Mouse (Mus musculus): ENCODE measurements at regions not wholly inside any gene's neighbourhood (a gene's known extent, or its start where the extent isn't known, plus 50 kb on each side); places are given as distances from the start of the nearest gene placed in this dataset.

GRCm38 (mm10) chr8:92427801-92428200 lies 70.4 kb downstream of the Irx5 start:
- peak; percentile 42 to 49 for DNase-seq (ENCODE audit: low spot score in 2 of 2)

GRCm38 (mm10) chr8:92437075-92437663 lies 79.7 kb downstream of the Irx5 start:
- no peak for DNase-seq (ENCODE audit: low spot score in 2 of 2)

DNA sequence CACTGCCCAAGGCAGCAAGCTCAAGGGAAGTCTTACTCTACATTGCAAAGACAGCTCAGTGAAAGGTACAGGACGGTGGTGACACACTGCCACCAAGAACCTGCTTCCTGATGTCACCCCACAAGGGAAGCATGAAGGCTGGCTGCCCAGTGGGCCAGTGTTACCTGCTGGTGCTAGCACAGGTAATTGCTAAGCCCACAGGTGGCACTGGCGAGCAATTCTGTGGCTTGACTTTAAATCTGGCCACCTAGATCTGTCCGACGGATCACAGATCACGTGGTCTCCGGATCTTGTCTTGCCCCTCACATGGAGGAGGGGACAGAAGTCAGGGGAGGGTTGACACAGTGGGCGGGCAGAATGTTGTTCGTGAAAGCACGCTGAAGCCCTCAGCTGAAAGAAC lies 80.9 kb downstream of the Irx5 start:
- no peak for DNase-seq (ENCODE audit: low spot score in 2 of 2)

DNA sequence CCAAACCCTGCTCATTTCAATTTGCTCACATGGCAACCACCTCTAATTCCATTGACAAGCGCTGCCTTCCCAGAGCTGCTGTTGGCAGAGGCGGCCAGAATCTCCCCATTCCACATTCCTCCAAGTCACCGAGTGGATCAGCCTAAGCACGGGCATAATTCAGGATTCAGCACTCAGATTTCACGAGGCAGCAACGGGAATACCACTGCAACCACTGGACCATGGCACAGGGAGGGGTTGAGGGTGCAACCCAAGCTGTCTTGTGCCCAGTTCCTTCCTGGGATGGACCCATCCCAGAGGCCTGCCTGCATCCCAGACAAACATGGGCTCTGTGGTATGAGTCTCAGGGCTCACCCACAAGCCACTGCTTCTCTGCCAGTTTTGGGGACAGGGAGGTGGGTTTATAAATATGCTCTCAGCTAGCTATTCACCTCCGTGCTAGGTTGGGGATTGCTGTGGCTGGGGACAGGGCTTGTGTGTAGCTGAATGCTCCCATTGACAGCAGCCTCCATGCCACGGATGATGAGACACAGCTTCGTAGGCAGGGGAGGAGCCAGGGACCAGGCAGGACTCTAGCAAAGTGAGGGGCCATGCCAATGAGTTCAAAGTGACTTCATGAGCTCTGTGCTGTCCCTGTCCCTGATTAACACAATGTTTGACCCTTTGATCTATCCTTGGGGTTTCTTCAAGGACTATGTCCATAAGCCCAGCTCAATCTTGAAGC lies 82.5 kb downstream of the Irx5 start:
- DNase-seq (ENCODE audit: low spot score in 2 of 2) = no peak

- no peak for DNase-seq (ENCODE audit: low spot score in 2 of 2)
Observed at GRCm38 (mm10) chr8:92442086-92442485, 84.7 kb downstream of the Irx5 start.

DNA sequence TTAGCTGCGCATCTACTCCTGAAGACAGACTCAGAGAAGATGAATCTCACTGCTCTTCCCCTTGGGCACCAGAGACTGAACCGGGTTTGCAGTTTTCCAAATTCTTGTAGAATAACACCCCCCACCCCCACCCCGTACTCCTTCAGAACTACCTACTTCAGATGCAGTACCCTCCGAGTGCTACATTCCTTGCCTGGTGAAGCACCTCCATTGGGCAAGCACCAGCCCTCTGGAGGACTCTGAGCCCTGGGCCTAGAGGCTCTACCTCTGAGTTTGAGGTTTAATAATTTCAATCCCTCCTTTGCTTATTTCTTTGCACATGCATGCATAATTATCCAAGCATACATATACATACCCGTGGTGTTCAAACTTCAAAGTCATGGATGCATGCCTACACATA lies 101.9 kb downstream of the Irx5 start:
- no peak for DNase-seq (ENCODE audit: low spot score in 2 of 2)

- DNase-seq (ENCODE audit: low spot score in 2 of 2) = peak; percentile 22 to 32
Observed at GRCm38 (mm10) chr8:92460129-92460953, 102.9 kb downstream of the Irx5 start.

GRCm38 (mm10) chr8:92469141-92470000 lies 111.9 kb downstream of the Irx5 start:
- DNase-seq (ENCODE audit: low spot score in 2 of 2) = no peak

GRCm38 (mm10) chr8:92472257-92472656 lies 114.8 kb downstream of the Irx5 start:
- DNase-seq (ENCODE audit: low spot score in 2 of 2) = no peak

DNA sequence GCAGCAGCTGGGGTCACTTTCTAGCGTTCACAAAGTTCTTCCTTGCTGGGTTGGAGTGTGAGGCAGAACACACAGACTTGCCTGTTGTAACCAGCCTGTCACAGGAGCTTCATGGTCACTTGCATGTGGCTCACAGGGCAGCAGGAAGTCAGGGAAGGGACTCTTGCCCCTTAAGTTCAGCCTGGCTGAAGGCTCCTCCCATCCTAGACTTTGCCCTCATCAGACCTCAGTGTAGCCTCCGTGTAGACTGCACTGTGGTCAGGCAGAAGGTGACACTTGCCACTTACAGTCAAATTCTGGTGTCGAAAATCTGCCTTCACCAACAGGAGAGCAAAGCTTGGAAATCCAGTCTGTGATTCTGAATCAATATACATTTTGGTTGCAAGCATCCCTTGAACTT lies 115.4 kb downstream of the Irx5 start:
- DNase-seq (ENCODE audit: low spot score in 2 of 2) = no peak

DNA sequence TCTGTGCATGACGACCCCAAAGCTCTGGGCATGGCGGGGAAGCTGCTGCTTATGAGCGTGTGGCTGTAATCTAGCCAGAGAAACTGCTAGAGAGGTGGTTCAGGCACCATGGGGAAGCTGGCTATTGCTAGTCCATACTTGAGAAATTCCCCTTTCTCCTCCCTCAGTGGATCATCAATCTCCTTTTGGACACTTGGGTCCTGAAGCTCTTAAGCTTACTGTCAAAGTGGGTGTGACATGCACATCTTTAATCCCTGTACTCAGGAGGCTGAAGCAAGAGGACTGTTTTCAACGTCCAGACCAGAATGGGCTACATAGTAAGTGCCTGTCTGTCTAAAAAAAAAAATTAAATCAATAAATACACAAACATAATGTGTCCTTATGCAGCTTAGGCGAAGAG lies 125.0 kb downstream of the Irx5 start:
- DNase-seq (ENCODE audit: low spot score in 2 of 2) = no peak

- DNase-seq (ENCODE audit: low spot score in 2 of 2) = no peak
Observed at GRCm38 (mm10) chr8:92483055-92483765, 125.8 kb downstream of the Irx5 start.

GRCm38 (mm10) chr8:92488526-92489159 lies 131.2 kb downstream of the Irx5 start:
- DNase-seq (ENCODE audit: low spot score in 2 of 2) = no peak

DNA sequence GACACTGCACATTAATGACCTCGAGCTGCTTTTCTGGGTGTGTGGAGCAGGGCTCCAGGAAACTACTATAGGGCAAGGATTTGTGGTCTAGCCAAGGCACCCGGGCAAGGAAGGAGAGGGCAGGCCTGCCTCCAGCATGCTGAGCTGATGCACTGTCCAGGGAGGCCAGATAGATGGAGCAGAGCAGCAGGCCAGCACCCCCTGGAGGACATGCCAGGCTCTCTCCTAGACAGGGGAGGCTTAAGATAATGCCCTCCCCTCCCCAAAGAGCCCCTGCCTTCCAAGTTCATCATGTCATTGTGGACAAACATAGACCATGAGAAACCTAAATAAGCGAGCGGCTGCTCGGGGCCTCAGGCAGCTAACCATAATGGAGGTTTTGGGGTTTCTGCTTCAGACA lies 134.1 kb downstream of the Irx5 start:
- DNase-seq (ENCODE audit: low spot score in 2 of 2) = no peak

- DNase-seq (ENCODE audit: low spot score in 2 of 2) = no peak
Observed at GRCm38 (mm10) chr8:92493403-92493802, 136.0 kb downstream of the Irx5 start.

DNA sequence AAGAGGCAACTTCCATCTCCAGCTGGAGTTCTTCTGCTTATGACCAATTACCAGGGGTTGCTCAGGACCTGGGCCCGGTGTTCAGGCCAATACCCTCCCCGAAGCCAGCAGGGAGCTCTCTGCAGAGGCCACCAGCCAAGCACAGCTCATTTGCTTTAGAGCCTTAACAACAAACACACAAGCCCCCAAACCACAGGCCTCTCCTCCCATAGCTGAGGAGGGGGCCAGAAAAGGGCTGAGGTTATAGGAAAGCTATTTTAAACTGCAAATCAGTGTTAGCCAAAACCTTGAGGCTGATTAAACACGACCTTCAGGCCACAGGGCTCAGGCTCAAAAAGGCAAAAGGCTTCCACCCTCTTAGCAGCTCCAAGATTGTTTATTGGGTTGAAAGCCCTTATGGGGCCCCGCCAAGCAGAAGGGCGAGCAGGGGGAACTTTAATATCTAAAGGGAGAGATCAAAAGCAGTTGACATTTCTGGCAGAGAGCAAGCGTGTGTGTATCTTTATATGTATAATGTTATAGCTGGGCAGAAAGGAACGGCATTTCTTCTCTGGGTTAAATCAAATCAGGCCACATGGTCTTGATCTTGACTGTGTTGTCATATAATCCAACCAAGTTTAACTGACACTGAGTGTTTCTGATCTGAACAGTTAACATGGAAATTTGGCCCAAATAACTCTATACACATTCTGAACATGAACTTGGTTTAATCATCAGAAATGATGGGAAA lies 148.3 kb downstream of the Irx5 start:
- no peak for DNase-seq (ENCODE audit: low spot score in 2 of 2)

DNA sequence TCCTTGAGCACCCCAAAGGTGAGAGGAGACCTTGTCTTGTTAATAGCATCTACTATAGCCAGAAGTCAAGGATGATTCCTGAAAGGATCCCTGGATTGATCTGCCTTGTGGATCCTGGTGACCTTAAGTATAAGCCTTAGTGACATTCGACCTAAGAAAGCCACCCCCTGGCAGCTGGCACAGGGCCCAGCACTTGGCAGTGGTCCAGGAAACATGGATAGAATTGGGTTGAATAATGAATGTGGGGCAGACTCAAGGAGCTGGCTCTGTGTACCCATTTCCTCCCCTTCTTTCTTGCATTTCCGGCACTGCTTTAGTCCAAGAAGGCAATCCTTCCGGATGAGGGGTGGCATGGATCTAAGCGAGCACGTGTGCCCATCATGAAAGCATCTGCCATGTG lies 149.0 kb downstream of the Irx5 start:
- DNase-seq (ENCODE audit: low spot score in 2 of 2) = no peak

GRCm38 (mm10) chr8:92506906-92507305 lies 149.5 kb downstream of the Irx5 start:
- DNase-seq (ENCODE audit: low spot score in 2 of 2) = no peak

- no peak for DNase-seq (ENCODE audit: low spot score in 2 of 2)
Observed at GRCm38 (mm10) chr8:92515385-92515784, 158.0 kb downstream of the Irx5 start.

DNA sequence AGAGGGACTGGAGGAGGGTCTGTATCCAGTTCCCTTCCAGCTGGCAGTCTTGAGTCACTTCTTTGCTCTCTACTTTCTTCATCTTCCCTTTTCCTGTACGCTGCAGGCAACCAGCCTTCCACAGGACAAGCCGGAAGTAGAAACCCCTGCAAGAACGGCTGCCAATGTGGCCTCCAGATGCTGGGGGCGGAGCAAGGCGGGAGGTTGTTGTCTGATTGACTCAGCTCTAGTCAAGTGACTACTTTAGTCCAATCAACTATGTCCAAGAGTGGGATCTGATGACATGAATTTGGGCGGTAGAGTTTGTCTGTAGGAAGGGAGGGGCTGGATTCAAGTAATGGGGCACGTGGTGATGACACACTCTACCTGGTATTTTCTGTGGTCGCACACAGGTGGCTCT lies 156.1 kb upstream of the Irx6 start:
- DNase-seq (ENCODE audit: low spot score in 2 of 2) = no peak

All from right cerebral cortex, adult 2 months (tissue).